Mouse (Mus musculus): ENCODE measurements at regions not wholly inside any gene's neighbourhood (a gene's known extent, or its start where the extent isn't known, plus 50 kb on each side); places are given as distances from the start of the nearest gene placed in this dataset.

- DNase-seq, result no peak
Measured at GRCm38 (mm10) chr6:51119691-51120302, 312.7 kb upstream of the Nfe2l3 start.

- no peak for DNase-seq
Measured at GRCm38 (mm10) chr6:51122941-51123340, 309.5 kb upstream of the Nfe2l3 start.

- DNase-seq, result no peak
Measured at GRCm38 (mm10) chr6:51127851-51128250, 304.6 kb upstream of the Nfe2l3 start.

GRCm38 (mm10) chr6:51129096-51129495, 303.4 kb upstream of the Nfe2l3 start:
- no peak for DNase-seq

- DNase-seq, result no peak
Measured at GRCm38 (mm10) chr6:51129591-51129990, 302.9 kb upstream of the Nfe2l3 start.

- DNase-seq, result no peak
Measured at GRCm38 (mm10) chr6:51144762-51145161, 287.7 kb upstream of the Nfe2l3 start.

- DNase-seq, result no peak
Measured at GRCm38 (mm10) chr6:51145863-51146262, 286.6 kb upstream of the Nfe2l3 start.

- no peak for DNase-seq
Measured at GRCm38 (mm10) chr6:51148821-51149220, 283.6 kb upstream of the Nfe2l3 start.

GRCm38 (mm10) chr6:51150066-51150465, 282.4 kb upstream of the Nfe2l3 start:
- no peak for DNase-seq

GRCm38 (mm10) chr6:51150486-51150885, 282.0 kb upstream of the Nfe2l3 start:
- no peak for DNase-seq

- no peak for DNase-seq
Measured at GRCm38 (mm10) chr6:51150916-51151315, 281.6 kb upstream of the Nfe2l3 start.

- DNase-seq, result no peak
Measured at GRCm38 (mm10) chr6:51156836-51157370, 275.6 kb upstream of the Nfe2l3 start.

- DNase-seq, result no peak
Measured at GRCm38 (mm10) chr6:51161149-51161548, 271.3 kb upstream of the Nfe2l3 start.

GRCm38 (mm10) chr6:51162208-51163082, 270.0 kb upstream of the Nfe2l3 start:
- no peak for DNase-seq

GRCm38 (mm10) chr6:51163266-51163665, 269.2 kb upstream of the Nfe2l3 start:
- no peak for DNase-seq

GRCm38 (mm10) chr6:51163882-51164281, 268.6 kb upstream of the Nfe2l3 start:
- no peak for DNase-seq

GRCm38 (mm10) chr6:51167028-51167427, 265.4 kb upstream of the Nfe2l3 start:
- DNase-seq, result no peak

- DNase-seq, result peak; percentile 94
Measured at GRCm38 (mm10) chr6:51168048-51168447, 264.4 kb upstream of the Nfe2l3 start.

GRCm38 (mm10) chr6:51168775-51169695, 263.4 kb upstream of the Nfe2l3 start:
- peak; percentile 33 for DNase-seq

- no peak for DNase-seq
Measured at GRCm38 (mm10) chr6:51169971-51170411, 262.5 kb upstream of the Nfe2l3 start.

GRCm38 (mm10) chr6:51170414-51170813, 262.1 kb upstream of the Nfe2l3 start:
- peak; percentile 38 for DNase-seq

- peak; percentile 16 for DNase-seq
Measured at GRCm38 (mm10) chr6:51170871-51171270, 261.6 kb upstream of the Nfe2l3 start.

GRCm38 (mm10) chr6:51171761-51172160, 260.7 kb upstream of the Nfe2l3 start:
- peak; percentile 47 for DNase-seq

Measured in right cerebral cortex, postnatal 4 days (tissue).